Mouse (Mus musculus) heart, adult 2 months (tissue): ENCODE results near the gene Pkp1.

Source experiments
- CTCF ChIP-seq: fragments of 200-600 bp; IDR thresholded peaks from 2 replicates; pipeline ENCODE4 v1.8.1; 2022; ENCODE audit warnings: antibody characterized with exemption, mild to moderate bottlenecking, moderate library complexity
- POLR2A ChIP-seq: fragments of 200-500 bp; IDR thresholded peaks from 2 replicates; pipeline ENCODE4 v1.6.1; 2011; ENCODE audit warnings: mild to moderate bottlenecking, low read depth, low read length, control low read depth; ENCODE audit not compliant: insufficient read depth

DNA sequence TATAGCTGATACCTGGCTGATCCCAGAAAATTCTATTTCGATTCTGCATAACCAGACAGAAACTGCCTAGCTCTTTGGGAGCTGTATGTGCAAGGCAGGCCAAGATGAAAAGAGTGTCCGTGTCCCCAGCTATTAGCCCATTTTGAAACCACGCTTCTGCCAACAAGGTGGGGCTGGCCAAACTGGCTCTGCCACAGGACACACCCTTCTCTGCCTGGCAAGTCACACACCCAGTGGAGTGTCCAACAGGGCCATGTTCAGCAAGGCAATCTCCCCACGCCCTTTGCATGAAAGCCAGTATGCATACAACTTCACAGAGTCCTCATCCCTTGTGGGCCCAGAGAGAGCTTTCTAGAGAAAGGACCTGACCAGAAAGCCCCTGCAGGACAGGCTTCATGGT lies 23.6 kb downstream of the Pkp1 start:
- no peak for TF ChIP-seq POLR2A
- TF ChIP-seq CTCF: no peak
